Mouse (Mus musculus) lung, postnatal 0 days (tissue): ENCODE measurements at regions not wholly inside any gene's neighbourhood (a gene's known extent, or its start where the extent isn't known, plus 50 kb on each side); places are given as distances from the start of the nearest gene placed in this dataset.

Experiments
- CTCF ChIP-seq: IDR thresholded peaks from 2 replicates; pipeline ENCODE4 v1.5.1; 2016; ENCODE audit warnings: antibody characterized with exemption, mild to moderate bottlenecking
- EP300 ChIP-seq: IDR thresholded peaks from 2 replicates; pipeline ENCODE4 v1.6.1; 2016; ENCODE audit warnings: antibody characterized with exemption, mild to moderate bottlenecking, control low read depth

DNA sequence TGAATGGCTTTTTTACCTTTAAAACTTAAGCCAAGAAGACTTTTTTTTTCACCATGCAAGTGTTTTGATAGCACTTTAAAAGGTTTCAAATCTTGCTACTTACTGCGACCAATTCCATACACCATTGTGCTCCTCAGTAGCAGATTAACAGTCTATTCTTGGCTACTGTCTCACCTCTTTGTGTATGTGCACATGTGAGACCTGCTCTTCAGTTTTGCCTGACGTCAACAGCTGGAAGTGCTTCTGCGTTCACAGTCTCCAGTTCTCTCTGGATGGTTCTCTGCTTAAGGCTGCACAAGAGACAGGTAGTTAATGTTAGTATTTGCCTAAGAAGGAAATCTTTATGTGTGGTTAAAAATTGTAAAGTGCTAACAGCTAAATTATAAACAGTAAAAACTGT lies 282.1 kb downstream of the Sim1 start:
- TF ChIP-seq CTCF (no peak), EP300 (no peak)
